In the genomic region with DNA sequence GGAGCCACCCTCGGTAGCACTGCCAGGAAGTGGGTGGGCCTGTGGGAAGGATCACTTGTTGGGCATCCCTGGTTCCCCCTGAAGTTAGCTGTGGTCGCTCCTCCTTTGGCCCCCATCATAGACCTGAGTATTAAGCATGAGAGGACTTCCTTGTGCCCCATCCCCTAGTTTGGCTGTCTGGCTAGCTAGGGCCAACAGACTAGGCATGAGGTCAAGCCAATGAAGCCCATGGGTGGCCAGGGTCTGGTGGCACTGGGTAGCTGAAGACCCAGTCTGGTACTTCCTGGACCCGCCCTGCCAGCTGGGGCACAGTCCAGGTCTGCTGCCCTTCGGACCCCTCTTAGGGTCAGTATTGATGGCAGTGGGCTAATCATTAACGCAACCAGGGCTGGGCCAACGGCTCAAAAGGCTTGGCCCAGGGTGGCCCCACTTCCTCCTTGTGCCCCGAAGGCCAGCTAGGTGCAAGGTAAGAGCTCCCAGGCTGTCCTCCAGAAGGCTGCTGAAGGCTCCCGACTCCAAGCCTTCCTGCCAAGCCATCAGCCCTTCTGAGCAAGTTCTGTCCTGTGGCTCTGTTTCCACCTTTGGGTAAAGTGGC, we compare ENCODE assay signal across 13 mouse cellular contexts. TPM values are rescaled to one million over a fixed set of nuclear protein-coding genes. Genes with fewer than 3 reads are reported as not detected.
DNase-seq lines count a peak whose midpoint lies in the region; ATAC-seq and TF ChIP-seq lines count a peak whose summit lies in the region.
"Had no signal": no experiment of that assay in that cellular context is flagged by ENCODE, and none has a peak within 500 bp of the region (broad histone marks: within the 10 kb centered on the region; RNA-seq: fewer than 3 reads in every experiment).

No protein-coding gene starts in this region.

- WGBS in kidney, embryonic 14.5 days, result 73% methylated on average over 8 of the region's 8 CpGs
- 67% methylated on average over 8 of the region's 8 CpGs for WGBS in liver, embryonic 11.5 days
- WGBS in stomach, postnatal 0 days, result 65% methylated on average over 8 of the region's 8 CpGs

- peak overlapping the region; percentile 53 for H3K4me3 ChIP-seq in erythroblast, embryonic 14.5 days (replicated peaks)
- no peak overlapping the region for H3K4me3 ChIP-seq in kidney, embryonic 14.5 days (ENCODE audit: low read length)
- peak overlapping the region; percentile 30 for H3K4me3 ChIP-seq in liver, embryonic 11.5 days (ENCODE audit: low read depth, low read length)
- H3K4me3 ChIP-seq in stomach, postnatal 0 days (ENCODE audit: low read depth, low read length), result peak overlapping the region; percentile 29
- H3K4me3 ChIP-seq: heart, adult 2 months; limb, embryonic 15.5 days had no signal

- H3K4me1 ChIP-seq in erythroblast, embryonic 14.5 days (ENCODE audit: control insufficient read depth), result peaks cover 7% of the 10 kb centered on the region
- H3K4me1 ChIP-seq in kidney, embryonic 14.5 days (ENCODE audit: control insufficient read depth, insufficient read depth, low read length), result no peaks in the 10 kb centered on the region
- H3K4me1 ChIP-seq in liver, embryonic 11.5 days (replicated peaks; ENCODE audit: control insufficient read depth, insufficient read depth, low read length), result no peaks in the 10 kb centered on the region
- no peaks in the 10 kb centered on the region for H3K4me1 ChIP-seq in stomach, postnatal 0 days (replicated peaks; ENCODE audit: control insufficient read depth, insufficient read depth)

- DNase-seq in liver, embryonic 11.5 days (ENCODE audit: low spot score), result no peak
- peak; percentile 86 for DNase-seq in stomach, postnatal 0 days (ENCODE audit: low spot score)
- DNase-seq in spleen, postnatal 10 days (ENCODE audit: low spot score in 2 of 2), result no peak
- DNase-seq in testis, postnatal 10 days (ENCODE audit: low spot score), result no peak
- no peak for DNase-seq in natural killer cell, adult 2 months (ENCODE audit: low spot score in 2 of 2)

- peaks cover 2% of the 10 kb centered on the region; the same call in 1 of the 2 replicates for H3K9me3 ChIP-seq in erythroblast, embryonic 14.5 days (ENCODE audit: control insufficient read depth, low read length)
- H3K9me3 ChIP-seq in kidney, embryonic 14.5 days (ENCODE audit: control insufficient read depth, low read length), result no peaks in the 10 kb centered on the region; the same call in 1 of the 2 replicates
- H3K9me3 ChIP-seq in liver, embryonic 11.5 days (ENCODE audit: control insufficient read depth, low read length), result peaks cover 2% of the 10 kb centered on the region; the same call in 1 of the 2 replicates
- no peaks in the 10 kb centered on the region for H3K9me3 ChIP-seq in stomach, postnatal 0 days (ENCODE audit: control insufficient read depth, low read length)
- H3K9me3 ChIP-seq: limb, embryonic 15.5 days had no signal

- no peak overlapping the region for H3K27ac ChIP-seq in kidney, embryonic 14.5 days (ENCODE audit: low read depth, low read length)
- H3K27ac ChIP-seq in liver, embryonic 11.5 days (ENCODE audit: low read depth, low read length), result 0 out of 2 replicates have a peak overlapping the region, but pooled peaks have one; percentile 11
- peak overlapping the region; percentile 90 for H3K27ac ChIP-seq in stomach, postnatal 0 days (replicated peaks)
- H3K27ac ChIP-seq: heart, adult 2 months; limb, embryonic 15.5 days; macrophage had no signal

- H3K9ac ChIP-seq in kidney, embryonic 14.5 days (ENCODE audit: low read depth, low read length), result peak overlapping the region; percentile 34; the same call in 1 of the 2 replicates
- peak overlapping the region; percentile 39 for H3K9ac ChIP-seq in liver, embryonic 11.5 days (ENCODE audit: low read depth, low read length)
- H3K9ac ChIP-seq in stomach, postnatal 0 days (ENCODE audit: low read length), result peak overlapping the region; percentile 63
- H3K9ac ChIP-seq: limb, embryonic 15.5 days had no signal

- no peak for TF ChIP-seq EP300 in stomach, postnatal 0 days (optimal IDR thresholded peaks at IDR 0.05)

- no peak for TF ChIP-seq CTCF in stomach, postnatal 0 days (IDR thresholded peaks at IDR 0.05; ENCODE audit: low read depth)

- H3K27me3 ChIP-seq in erythroblast, embryonic 14.5 days (ENCODE audit: control insufficient read depth), result 0 out of 2 replicates have a peak, but pooled peaks cover 3% of the 10 kb centered on the region
- H3K27me3 ChIP-seq in kidney, embryonic 14.5 days (ENCODE audit: control insufficient read depth, insufficient read depth, low read length), result peaks cover 6% of the 10 kb centered on the region; the same call in 1 of the 2 replicates
- no peaks in the 10 kb centered on the region for H3K27me3 ChIP-seq in liver, embryonic 11.5 days (replicated peaks; ENCODE audit: control insufficient read depth, insufficient read depth, low read length)
- H3K27me3 ChIP-seq in stomach, postnatal 0 days (ENCODE audit: control insufficient read depth, insufficient read depth, low read length), result no peaks in the 10 kb centered on the region
- H3K27me3 ChIP-seq: limb, embryonic 15.5 days had no signal

- no peak overlapping the region for H3K4me2 ChIP-seq in kidney, embryonic 14.5 days (replicated peaks; ENCODE audit: low read depth, low read length)
- H3K4me2 ChIP-seq in liver, embryonic 11.5 days, result peak overlapping the region; percentile 54; the same call in 1 of the 2 replicates
- H3K4me2 ChIP-seq in stomach, postnatal 0 days (replicated peaks; ENCODE audit: low read depth), result peak overlapping the region; percentile 47
- H3K4me2 ChIP-seq: limb, embryonic 15.5 days had no signal

- no peak for ATAC-seq in erythroblast, adult 5-6 weeks (replicated peaks; ENCODE audit: low FRiP score, poor library complexity, severe bottlenecking)
- 0 out of 2 replicates have a peak, but pooled peaks have one; percentile 26 for ATAC-seq in kidney, embryonic 14.5 days (ENCODE audit: low FRiP score, low TSS enrichment)
- peak; percentile 67 for ATAC-seq in liver, embryonic 11.5 days (replicated peaks; ENCODE audit: low FRiP score)
- peak; percentile 80 for ATAC-seq in stomach, postnatal 0 days (ENCODE audit: low FRiP score, low TSS enrichment)

- H3K36me3 ChIP-seq in erythroblast, embryonic 14.5 days (ENCODE audit: control insufficient read depth), result peaks cover 40% of the 10 kb centered on the region
- H3K36me3 ChIP-seq in kidney, embryonic 14.5 days (ENCODE audit: control insufficient read depth, insufficient read depth, low read length), result peaks cover 30% of the 10 kb centered on the region
- peaks cover 15% of the 10 kb centered on the region for H3K36me3 ChIP-seq in liver, embryonic 11.5 days (ENCODE audit: control insufficient read depth, insufficient read depth, low read length)
- H3K36me3 ChIP-seq in stomach, postnatal 0 days (ENCODE audit: control insufficient read depth, insufficient read depth, low read length), result peaks cover 10% of the 10 kb centered on the region

RNA-seq across cellular contexts. Expression of gene Ehd1, which starts 13.6 kb away (rescaled TPM):
- 31.6 and 32.9 TPM in 2 replicates for polyA plus RNA-seq in erythroblast, embryonic 14.5 days (2012)
- 12.7 and 13.2 TPM in 2 replicates for total RNA-seq in erythroblast, adult 5-6 weeks (2015; ENCODE audit: low replicate concordance)
- 25.8 and 25.9 TPM in 2 replicates for total RNA-seq in erythroblast, adult 5-6 weeks (2017; ENCODE audit: low replicate concordance)
- 38.3 and 46.0 TPM in 2 replicates for polyA plus RNA-seq in kidney, embryonic 14.5 days (2014; fragmentation: Nextera tagmentation; extraction: Ambion mirVana)
- 96.5 and 105 TPM in 2 replicates for polyA plus RNA-seq in liver, embryonic 11.5 days (2014; fragmentation: Nextera tagmentation; extraction: Ambion mirVana)
- 62.0 and 63.8 TPM in 2 replicates for polyA plus RNA-seq in stomach, postnatal 0 days (2015; fragmentation: Nextera tagmentation; extraction: Ambion mirVana)

RNA-seq across cellular contexts. Expression of gene Atg2a, which starts 21.5 kb away (rescaled TPM):
- polyA plus RNA-seq in erythroblast, embryonic 14.5 days (2012), result 5.6 and 6.0 TPM in 2 replicates
- 32.4 and 33.4 TPM in 2 replicates for total RNA-seq in erythroblast, adult 5-6 weeks (2015; ENCODE audit: low replicate concordance)
- 32.2 and 39.0 TPM in 2 replicates for total RNA-seq in erythroblast, adult 5-6 weeks (2017; ENCODE audit: low replicate concordance)
- polyA plus RNA-seq in kidney, embryonic 14.5 days (2014; fragmentation: Nextera tagmentation; extraction: Ambion mirVana), result 7.2 and 12.4 TPM in 2 replicates
- 10.4 and 13.5 TPM in 2 replicates for polyA plus RNA-seq in liver, embryonic 11.5 days (2014; fragmentation: Nextera tagmentation; extraction: Ambion mirVana)
- polyA plus RNA-seq in stomach, postnatal 0 days (2015; fragmentation: Nextera tagmentation; extraction: Ambion mirVana), result 4.8 and 6.0 TPM in 2 replicates

RNA-seq across cellular contexts. Expression of gene Ppp2r5b, which starts 27.3 kb away (rescaled TPM):
- 2.8 and 3.0 TPM in 2 replicates for polyA plus RNA-seq in erythroblast, embryonic 14.5 days (2012)
- total RNA-seq in erythroblast, adult 5-6 weeks (2015; ENCODE audit: low replicate concordance), result 45.5 and 51.0 TPM in 2 replicates
- 117 and 295 TPM in 2 replicates for total RNA-seq in erythroblast, adult 5-6 weeks (2017; ENCODE audit: low replicate concordance)
- 16.4 and 19.7 TPM in 2 replicates for polyA plus RNA-seq in kidney, embryonic 14.5 days (2014; fragmentation: Nextera tagmentation; extraction: Ambion mirVana)
- 10.5 and 12.0 TPM in 2 replicates for polyA plus RNA-seq in liver, embryonic 11.5 days (2014; fragmentation: Nextera tagmentation; extraction: Ambion mirVana)
- 14.7 and 15.0 TPM in 2 replicates for polyA plus RNA-seq in stomach, postnatal 0 days (2015; fragmentation: Nextera tagmentation; extraction: Ambion mirVana)

RNA-seq across cellular contexts. Expression of gene Gpha2, which starts 36.8 kb away (rescaled TPM):
- not detected in 2 replicates for polyA plus RNA-seq in erythroblast, embryonic 14.5 days (2012)
- not detected in 2 replicates for total RNA-seq in erythroblast, adult 5-6 weeks (2015; ENCODE audit: low replicate concordance)
- not detected in 2 replicates for total RNA-seq in erythroblast, adult 5-6 weeks (2017; ENCODE audit: low replicate concordance)
- polyA plus RNA-seq in kidney, embryonic 14.5 days (2014; fragmentation: Nextera tagmentation; extraction: Ambion mirVana), result 0.93 TPM in 1 of 2 replicates, not detected in the other
- polyA plus RNA-seq in liver, embryonic 11.5 days (2014; fragmentation: Nextera tagmentation; extraction: Ambion mirVana), result 0.70 TPM in 1 of 2 replicates, not detected in the other
- polyA plus RNA-seq in stomach, postnatal 0 days (2015; fragmentation: Nextera tagmentation; extraction: Ambion mirVana), result 0.17 and 0.46 TPM in 2 replicates
- total RNA-seq: heart, adult 2 months; heart, postnatal 36 days; left cerebral cortex, adult 18-20 months had no signal
- polyA plus RNA-seq: macrophage had no signal

RNA-seq across cellular contexts. Expression of gene Cdc42bpg, which starts 43.3 kb away (rescaled TPM):
- 0.62 and 0.69 TPM in 2 replicates for polyA plus RNA-seq in erythroblast, embryonic 14.5 days (2012)
- total RNA-seq in erythroblast, adult 5-6 weeks (2015; ENCODE audit: low replicate concordance), result 0.21 TPM in 1 of 2 replicates, not detected in the other
- 0.17 and 0.70 TPM in 2 replicates for total RNA-seq in erythroblast, adult 5-6 weeks (2017; ENCODE audit: low replicate concordance)
- polyA plus RNA-seq in kidney, embryonic 14.5 days (2014; fragmentation: Nextera tagmentation; extraction: Ambion mirVana), result 0.89 and 2.0 TPM in 2 replicates
- polyA plus RNA-seq in liver, embryonic 11.5 days (2014; fragmentation: Nextera tagmentation; extraction: Ambion mirVana), result 0.26 and 1.2 TPM in 2 replicates
- polyA plus RNA-seq in stomach, postnatal 0 days (2015; fragmentation: Nextera tagmentation; extraction: Ambion mirVana), result 1.3 and 1.9 TPM in 2 replicates
